Mouse (Mus musculus) spleen, adult 2 months (tissue): ENCODE measurements at regions not wholly inside any gene's neighbourhood (a gene's known extent, or its start where the extent isn't known, plus 50 kb on each side); places are given as distances from the start of the nearest gene placed in this dataset.

ENCODE experiments used
- CTCF ChIP-seq: fragments of 200-500 bp; IDR thresholded peaks from 2 replicates; pipeline ENCODE4 v1.5.1; 2011; ENCODE audit warnings: mild to moderate bottlenecking, inconsistent platforms; ENCODE audit not compliant: insufficient read depth, insufficient read length, insufficient replicate concordance; ENCODE audit errors: extremely low read depth
- POLR2A ChIP-seq: fragments of 200-500 bp; IDR thresholded peaks from 2 replicates; pipeline ENCODE4 v1.6.1; 2011; ENCODE audit warnings: low read depth, low read length, inconsistent platforms

DNA sequence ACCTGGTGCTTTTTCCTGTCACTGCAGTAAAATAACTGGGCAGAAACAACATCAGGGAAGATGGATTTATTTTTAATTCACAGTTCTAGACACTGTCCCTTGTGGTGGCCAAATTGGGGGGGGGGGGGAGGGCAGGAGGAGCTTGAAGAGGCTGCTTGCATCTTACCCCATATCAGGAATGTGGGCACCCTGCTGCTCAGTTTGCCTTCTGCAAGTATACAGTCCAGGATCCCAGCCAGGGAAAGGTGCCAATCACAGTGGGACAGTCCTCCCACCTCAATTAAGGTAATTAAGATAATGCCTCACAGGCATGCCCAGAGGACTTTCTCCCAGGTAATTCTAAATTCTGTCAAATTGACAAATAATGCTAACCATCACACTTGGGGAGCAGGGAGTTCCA lies 179.2 kb upstream of the Zmiz1 start:
- no peak for TF ChIP-seq POLR2A
- TF ChIP-seq CTCF, result no peak
